Mouse (Mus musculus) bone marrow macrophage, adult 2 months (primary cell): Measurements from ENCODE around the gene Pgm2l1.
"Not testable (repeated sequence)": the region's sequence is repeated elsewhere in the genome, so short reads cannot be mapped to it uniquely, and the experiment has no call there.

ENCODE experiments used
- CTCF ChIP-seq: IDR thresholded peaks from 2 replicates; pipeline ENCODE4 v1.5.1; 2012; ENCODE audit warnings: low read depth, mild to moderate bottlenecking, low read length, moderate library complexity
- POLR2A ChIP-seq: IDR thresholded peaks from 2 replicates; pipeline ENCODE4 v1.6.1; 2012; ENCODE audit warnings: mild to moderate bottlenecking, low read depth, low read length, borderline replicate concordance

GRCm38 (mm10) chr7:100264934-100265333 is 37.7 kb downstream of the Pgm2l1 start:
- TF ChIP-seq CTCF, POLR2A: not testable (repeated sequence)
